In genomic region chr3:107036458-107037039, GRCm38 (mm10) we compare ENCODE assay signal across 8 mouse cellular contexts. TPM values are rescaled to one million over a fixed set of nuclear protein-coding genes. Genes with fewer than 3 reads are reported as not detected.
DNase-seq lines count a peak whose midpoint lies in the region; ATAC-seq and TF ChIP-seq lines count a peak whose summit lies in the region.

No protein-coding gene starts in this region.

- no peak for DNase-seq in kidney, adult 2 months
- DNase-seq in kidney, adult 8-10 months, result no peak
- DNase-seq in cerebellum, adult 8-10 months, result peak; percentile 15
- DNase-seq in layer of hippocampus, postnatal 10 days (ENCODE audit: low spot score in 2 of 2), result peak; percentile 49 to 60
- peak; percentile 96 for DNase-seq in midbrain, embryonic 11.5 days (ENCODE audit: low spot score, missing footprints)
- DNase-seq in T-cell, adult 2 months (ENCODE audit: low spot score), result no peak

- H3K36me3 ChIP-seq in kidney, adult 2 months (ENCODE audit: control insufficient read depth, insufficient read depth, low read length), result no peaks in the 10 kb centered on the region
- no peaks in the 10 kb centered on the region for H3K36me3 ChIP-seq in heart, embryonic 12.5 days
- no peaks in the 10 kb centered on the region for H3K36me3 ChIP-seq in midbrain, embryonic 11.5 days (ENCODE audit: control insufficient read depth, insufficient read depth, low read length)
- no peaks in the 10 kb centered on the region for H3K36me3 ChIP-seq in stomach, embryonic 16.5 days (ENCODE audit: control insufficient read depth, insufficient read depth, low read length)

- H3K27me3 ChIP-seq in kidney, adult 2 months (replicated peaks; ENCODE audit: control insufficient read depth, insufficient read depth, low read length), result 0 out of 2 replicates have a peak, but pooled peaks cover 1% of the 10 kb centered on the region
- H3K27me3 ChIP-seq in heart, embryonic 12.5 days (replicated peaks), result peaks cover 22% of the 10 kb centered on the region
- H3K27me3 ChIP-seq in midbrain, embryonic 11.5 days (ENCODE audit: control insufficient read depth, insufficient read depth, low read length), result no peaks in the 10 kb centered on the region
- H3K27me3 ChIP-seq in stomach, embryonic 16.5 days (ENCODE audit: control insufficient read depth, insufficient read depth, low read length), result peaks cover 7% of the 10 kb centered on the region; the same call in 1 of the 2 replicates

- no peak for TF ChIP-seq CTCF in kidney, adult 2 months (conservative IDR thresholded peaks at IDR 0.05; ENCODE audit: insufficient read depth, insufficient read length, low read depth, low read length)

- WGBS in kidney, adult 2 months, result under 1% methylated on average over 55 of the region's 55 CpGs
- 1% methylated on average over 53 of the region's 55 CpGs for WGBS in heart, embryonic 12.5 days
- WGBS in midbrain, embryonic 11.5 days, result under 1% methylated on average over 52 of the region's 55 CpGs
- WGBS in stomach, embryonic 16.5 days, result under 1% methylated on average over 55 of the region's 55 CpGs

- H3K27ac ChIP-seq in kidney, adult 2 months (ENCODE audit: insufficient read depth, low read depth, low read length), result no peak overlapping the region
- no peak overlapping the region for H3K27ac ChIP-seq in heart, embryonic 12.5 days (ENCODE audit: poor library complexity, severe bottlenecking)
- H3K27ac ChIP-seq in midbrain, embryonic 11.5 days (ENCODE audit: low read depth, low read length), result peak overlapping the region; percentile 67
- no peak overlapping the region for H3K27ac ChIP-seq in stomach, embryonic 16.5 days (ENCODE audit: low read length)

- H3K4me2 ChIP-seq in heart, embryonic 12.5 days, result peak overlapping the region; percentile 95
- H3K4me2 ChIP-seq in midbrain, embryonic 11.5 days, result peak overlapping the region; percentile 87
- peak overlapping the region; percentile 98 for H3K4me2 ChIP-seq in stomach, embryonic 16.5 days (ENCODE audit: low read depth, low read length)

- TF ChIP-seq POLR2A in kidney, adult 2 months (IDR thresholded peaks at IDR 0.05; ENCODE audit: low read depth, low read length), result no peak

- ATAC-seq in heart, embryonic 12.5 days (ENCODE audit: insufficient number of reproducible peaks, low FRiP score), result no peak; the same call in none of the 2 replicates
- no peak; the same call in 1 of the 2 replicates for ATAC-seq in midbrain, embryonic 11.5 days (ENCODE audit: low FRiP score)
- peak; percentile 31; the same call in 1 of the 2 replicates for ATAC-seq in stomach, embryonic 16.5 days (ENCODE audit: insufficient read depth, low FRiP score)

- peak overlapping the region; percentile 52 for H3K4me3 ChIP-seq in kidney, adult 2 months (ENCODE audit: insufficient read depth, low read depth, low read length)
- peak overlapping the region; percentile 68 for H3K4me3 ChIP-seq in heart, embryonic 12.5 days
- H3K4me3 ChIP-seq in midbrain, embryonic 11.5 days (ENCODE audit: low read depth, low read length), result peak overlapping the region; percentile 65
- H3K4me3 ChIP-seq in stomach, embryonic 16.5 days (replicated peaks; ENCODE audit: low read length), result peak overlapping the region; percentile 68

- H3K4me1 ChIP-seq in kidney, adult 2 months (ENCODE audit: control insufficient read depth, insufficient read depth, low read length), result no peaks in the 10 kb centered on the region
- peaks cover 7% of the 10 kb centered on the region; the same call in 1 of the 2 replicates for H3K4me1 ChIP-seq in heart, embryonic 12.5 days (replicated peaks)
- H3K4me1 ChIP-seq in midbrain, embryonic 11.5 days (ENCODE audit: control insufficient read depth, insufficient read depth, low read length), result peaks cover 28% of the 10 kb centered on the region
- H3K4me1 ChIP-seq in stomach, embryonic 16.5 days (ENCODE audit: control insufficient read depth, insufficient read depth, low read length), result peaks cover 7% of the 10 kb centered on the region; the same call in 1 of the 2 replicates

- H3K9ac ChIP-seq in heart, embryonic 12.5 days, result peak overlapping the region; percentile 71
- H3K9ac ChIP-seq in midbrain, embryonic 11.5 days (ENCODE audit: low read length), result peak overlapping the region; percentile 89
- peak overlapping the region; percentile 82 for H3K9ac ChIP-seq in stomach, embryonic 16.5 days (ENCODE audit: low read length)

- H3K9me3 ChIP-seq in heart, embryonic 12.5 days (replicated peaks), result no peaks in the 10 kb centered on the region
- H3K9me3 ChIP-seq in midbrain, embryonic 11.5 days (ENCODE audit: control insufficient read depth, low read length), result no peaks in the 10 kb centered on the region
- no peaks in the 10 kb centered on the region for H3K9me3 ChIP-seq in stomach, embryonic 16.5 days (replicated peaks; ENCODE audit: control insufficient read depth, low read length)

RNA-seq across cellular contexts. Expression of gene Kcna3, which starts 0.6 kb away (rescaled TPM):
- 0.49 and 1.1 TPM in 2 replicates for polyA plus RNA-seq in kidney, adult 2 months (2012; rRNA removed)
- polyA plus RNA-seq in heart, embryonic 12.5 days (2016; fragmentation: Nextera tagmentation; extraction: Ambion mirVana), result 1.9 and 2.1 TPM in 2 replicates
- 10 to 100 TPM; 18.6 to 22.6 TPM for total RNA-seq in layer of hippocampus, postnatal 10 days (2021)
- 4.1 and 4.6 TPM in 2 replicates for polyA plus RNA-seq in midbrain, embryonic 11.5 days (2014; fragmentation: Nextera tagmentation; extraction: Ambion mirVana)
- 0.56 and 0.70 TPM in 2 replicates for polyA plus RNA-seq in stomach, embryonic 16.5 days (2015; fragmentation: Nextera tagmentation; extraction: Ambion mirVana)

Comparison
In these comparisons a context has a peak if more than half of its experiments do, and no peak if none do; other contexts are left out.
1. DNase-seq: peak in cerebellum, adult 8-10 months (single experiment), layer of hippocampus, postnatal 10 days (2 of 2) and midbrain, embryonic 11.5 days (single experiment); none in kidney, adult 2 months (single experiment), kidney, adult 8-10 months (0 of 2) and T-cell, adult 2 months (single experiment).
2. Peak in every context shown above with its lines, with median percentiles within 50 percentile points of each other: H3K4me3 ChIP-seq, H3K4me2 ChIP-seq and H3K9ac ChIP-seq.